Mouse (Mus musculus) erythroblast, embryonic 14.5 days (primary cell): ENCODE results near the gene Ttyh3.

Experiments
- GATA1 ChIP-seq: IDR thresholded peaks from 2 replicates; pipeline ENCODE4 v1.6.1; 2012; ENCODE audit warnings: low read length, inconsistent platforms, mixed read lengths
- TAL1 ChIP-seq: IDR thresholded peaks from 3 replicates; pipeline ENCODE4 v1.6.1; 2012; ENCODE audit warnings: low read length, inconsistent platforms, mixed read lengths

DNA sequence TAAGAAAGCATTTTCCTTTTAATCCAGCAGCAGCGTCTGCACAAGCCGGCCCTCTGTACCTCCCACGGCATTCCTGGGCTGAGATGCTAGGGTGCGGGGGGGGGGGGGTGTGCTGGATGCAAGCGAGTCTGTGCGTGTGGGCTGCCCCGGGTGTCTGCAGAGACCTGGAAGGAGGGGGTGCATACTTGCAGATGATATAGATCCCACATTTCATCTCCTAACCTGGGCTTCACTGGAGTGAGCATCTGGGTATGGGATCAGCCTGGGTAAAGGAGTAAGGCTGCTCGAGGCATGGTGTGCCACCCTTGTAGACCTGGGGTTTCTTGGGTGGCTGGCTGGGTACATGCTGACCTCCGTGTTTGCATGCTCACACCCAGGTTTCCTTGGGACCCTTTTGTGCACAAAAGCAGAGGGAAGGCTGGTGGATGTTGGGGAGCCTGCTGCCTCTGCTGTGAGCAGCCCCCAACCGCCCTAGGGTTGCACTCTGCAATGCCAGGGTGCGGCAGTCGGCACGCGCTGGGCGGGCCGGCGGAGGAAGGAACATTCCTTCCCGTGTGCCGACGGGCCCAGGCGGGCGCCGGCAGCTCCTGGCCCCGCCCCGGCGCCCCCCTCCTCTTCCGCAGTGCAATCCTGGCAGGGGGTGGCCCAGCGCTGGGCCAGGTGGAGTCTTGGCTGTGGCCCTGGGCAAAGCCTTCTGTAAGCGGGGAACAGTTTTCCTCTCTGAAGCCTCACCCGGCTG lies 38.4 kb downstream of the Ttyh3 start:
- TF ChIP-seq GATA1 = no peak
- TF ChIP-seq TAL1 = no peak
